Mouse (Mus musculus) leukemia stem cell, adult 10-12 weeks (primary cell): ENCODE data around the gene Obp2a. TPM values are rescaled to one million over a fixed set of nuclear protein-coding genes. Genes with fewer than 3 reads are reported as not detected.

Experiments used
- polyA plus RNA-seq: library from polyadenylated mRNA; stranded (reverse); fragments of >175 nt; gene quantifications from 2 replicates; pipeline ENCODE4 v1.2.3, GENCODE M21; 2012; ENCODE audit warnings: low replicate concordance

Obp2a gene
- not detected in 2 replicates for polyA plus RNA-seq

GRCm38 (mm10) chr2:25699743-25700142 is at the start of gene Obp2a:
TSS of gene Obp2a (plus strand) at chr2:25700043.

GRCm38 (mm10) chr2:25652902-25653301 is 46.9 kb upstream of the Obp2a start, which contains the start of gene Lcn8:
TSS of gene Lcn8 (plus strand) at chr2:25653120.

GRCm38 (mm10) chr2:25657652-25658051 is 42.2 kb upstream of the Obp2a start, which contains the start of gene Lcn5:
TSS of gene Lcn5 (plus strand) at chr2:25657952.

GRCm38 (mm10) chr2:25676486-25676885 is 23.4 kb upstream of the Obp2a start, which contains the start of gene Lcn6:
TSS of gene Lcn6 (plus strand) at chr2:25676786.

GRCm38 (mm10) chr2:25682426-25682825 is 17.4 kb upstream of the Obp2a start, which contains the start of gene Lcn10:
TSS of gene Lcn10 (plus strand) at chr2:25682726.

GRCm38 (mm10) chr2:25706643-25707481 is 7.0 kb downstream of the Obp2a start, which contains the start of gene Bmyc:
TSS of gene Bmyc (plus strand) at chr2:25706739.

GRCm38 (mm10) chr2:25736709-25737108 is 36.9 kb downstream of the Obp2a start, which contains the start of gene Obp2b:
TSS of gene Obp2b (plus strand) at chr2:25737009.

Other genes with a start within 250 kb of the Obp2a start
- not detected in 2 replicates for gene Clic3, start 243.2 kb upstream of the Obp2a start, polyA plus RNA-seq
- 30.3 and 31.6 TPM in 2 replicates for gene Paxx, start 238.9 kb upstream of the Obp2a start, polyA plus RNA-seq
- not detected in 2 replicates for gene Ptgds, start 230.0 kb upstream of the Obp2a start, polyA plus RNA-seq
- gene Lcn12, start 206.1 kb upstream of the Obp2a start, polyA plus RNA-seq: not detected in 2 replicates
- gene Fbxw5, start 199.3 kb upstream of the Obp2a start, polyA plus RNA-seq: 15.5 and 54.4 TPM in 2 replicates
- gene C8g, start 198.3 kb upstream of the Obp2a start, polyA plus RNA-seq: not detected in 2 replicates
- 3.7 and 9.7 TPM in 2 replicates for gene Traf2, start 153.1 kb upstream of the Obp2a start, polyA plus RNA-seq
- gene Edf1, start 142.2 kb upstream of the Obp2a start, polyA plus RNA-seq: 336 and 839 TPM in 2 replicates
- gene Mamdc4, start 125.2 kb upstream of the Obp2a start, polyA plus RNA-seq: 0.48 and 1.4 TPM in 2 replicates
- 1.0 and 2.6 TPM in 2 replicates for gene Phpt1, start 124.8 kb upstream of the Obp2a start, polyA plus RNA-seq
- 3.0 and 3.9 TPM in 2 replicates for gene Ajm1, start 118.3 kb upstream of the Obp2a start, polyA plus RNA-seq
- 67.9 and 125 TPM in 2 replicates for gene Rabl6, start 91.5 kb upstream of the Obp2a start, polyA plus RNA-seq
- gene Ccdc183, start 82.4 kb upstream of the Obp2a start, polyA plus RNA-seq: not detected in 2 replicates
- gene Tmem141, start 78.0 kb upstream of the Obp2a start, polyA plus RNA-seq: 1.6 and 4.4 TPM in 2 replicates
- 41.7 and 86.1 TPM in 2 replicates for gene Fcna, start 72.0 kb upstream of the Obp2a start, polyA plus RNA-seq
- not detected in 2 replicates for gene Lcn8, start 46.9 kb upstream of the Obp2a start, polyA plus RNA-seq
- gene Lcn5, start 42.1 kb upstream of the Obp2a start, polyA plus RNA-seq: not detected in 2 replicates
- gene Lcn6, start 23.3 kb upstream of the Obp2a start, polyA plus RNA-seq: not detected in 2 replicates
- gene Lcn10, start 17.3 kb upstream of the Obp2a start, polyA plus RNA-seq: not detected in 2 replicates
- gene Bmyc, start 6.7 kb downstream of the Obp2a start, polyA plus RNA-seq: 22.3 and 63.5 TPM in 2 replicates
- gene Obp2b, start 37.0 kb downstream of the Obp2a start, polyA plus RNA-seq: not detected in 2 replicates
- gene Lcn3, start 65.5 kb downstream of the Obp2a start, polyA plus RNA-seq: not detected in 2 replicates
- not detected in 2 replicates for gene Lcn11, start 77.0 kb downstream of the Obp2a start, polyA plus RNA-seq
- gene Gm13539, start 82.2 kb downstream of the Obp2a start, polyA plus RNA-seq: not detected in 2 replicates
- not detected in 2 replicates for gene Glt6d1, start 115.8 kb downstream of the Obp2a start, polyA plus RNA-seq
- not detected in 2 replicates for gene Lcn9, start 123.1 kb downstream of the Obp2a start, polyA plus RNA-seq
- not detected in 2 replicates for gene Sohlh1, start 147.2 kb downstream of the Obp2a start, polyA plus RNA-seq
- 0.08 TPM in 1 of 2 replicates, not detected in the other for gene Kcnt1, start 163.7 kb downstream of the Obp2a start, polyA plus RNA-seq